Mouse (Mus musculus) small intestine, adult 2 months (tissue): ENCODE results near the gene Ikbkg. TPM values are rescaled to one million over a fixed set of nuclear protein-coding genes. Genes with fewer than 3 reads are reported as not detected.

Experiments
- H3K27ac ChIP-seq: fragments of 200-500 bp; 2 replicates; pipeline ENCODE4 v1.5.1; 2012; ENCODE audit warnings: low read depth, low read length, control low read depth, inconsistent platforms; ENCODE audit not compliant: insufficient read depth
- H3K27me3 ChIP-seq: fragments of 200-500 bp; 2 replicates; pipeline ENCODE4 v1.6.1; 2012; ENCODE audit warnings: mild to moderate bottlenecking, moderate library complexity, low read length, inconsistent platforms; ENCODE audit not compliant: control insufficient read depth, insufficient read depth
- H3K36me3 ChIP-seq: fragments of 200-500 bp; 2 replicates; pipeline ENCODE4 v1.6.1; 2012; ENCODE audit warnings: mild to moderate bottlenecking, low read length, control low read depth, inconsistent platforms; ENCODE audit not compliant: control insufficient read depth, insufficient read depth
- H3K4me1 ChIP-seq: fragments of 200-500 bp; 2 replicates; pipeline ENCODE4 v1.6.1; 2012; ENCODE audit warnings: low read length, inconsistent platforms, mixed read lengths; ENCODE audit not compliant: control insufficient read depth, insufficient read depth, insufficient read length
- H3K4me3 ChIP-seq: fragments of 200-500 bp; 2 replicates; pipeline ENCODE4 v1.5.1; 2012; ENCODE audit warnings: low read depth, mild to moderate bottlenecking, control low read depth, inconsistent platforms, low read length, moderate library complexity
- CTCF ChIP-seq: fragments of 200-500 bp; IDR thresholded peaks from 2 replicates; pipeline ENCODE4 v1.5.1; 2012; ENCODE audit warnings: low read depth, mild to moderate bottlenecking, control low read depth, inconsistent platforms, low read length, moderate library complexity, mixed read lengths; ENCODE audit not compliant: insufficient replicate concordance, insufficient read length; ENCODE audit errors: extremely low read depth
- POLR2A ChIP-seq: fragments of 200-500 bp; IDR thresholded peaks from 2 replicates; pipeline ENCODE4 v1.6.1; 2012; ENCODE audit warnings: low read depth, mild to moderate bottlenecking, control low read depth, inconsistent platforms, low read length, moderate library complexity
- WGBS: fragments of 180-500 bp; shearing (Covaris S2); methylation state at CpG from one replicate; pipeline ENCODE4 v1.1.7; 2018; 5-methylcytosine and 5-hydroxymethylcytosine counted together
- polyA plus RNA-seq: library from polyadenylated mRNA; depleted of rRNA; stranded (reverse); fragments of >200 nt; gene quantifications from 2 replicates; pipeline ENCODE4 v1.2.3, GENCODE M21; 2012; rRNA removed

Gene Ikbkg
- polyA plus RNA-seq, 1 experiment: 8.7 TPM

DNA sequence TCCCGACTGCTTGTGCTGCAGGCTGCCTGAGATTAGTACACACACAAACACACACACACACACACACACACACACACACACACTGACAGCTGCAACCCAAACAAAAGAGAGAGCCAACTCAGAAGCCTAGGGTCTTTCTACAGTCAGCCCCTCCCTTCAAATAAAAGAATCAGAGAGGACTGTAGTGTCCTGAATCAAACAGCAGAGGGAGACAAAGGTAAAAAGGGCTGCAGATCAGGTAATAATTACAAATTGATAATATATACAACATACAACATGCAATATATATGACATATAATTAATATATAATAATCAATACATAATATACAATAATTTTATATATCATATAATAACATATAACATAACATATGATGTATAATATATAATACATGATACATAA is 104.0 kb downstream of the Ikbkg start:
- H3K27me3 ChIP-seq: no peaks in the 10 kb centered on the region
- no peaks in the 10 kb centered on the region for H3K36me3 ChIP-seq
- no peaks in the 10 kb centered on the region for H3K4me1 ChIP-seq
- 60% methylated on average over 1 of the region's 1 CpGs for WGBS
- no peak overlapping the region for H3K4me3 ChIP-seq
- H3K27ac ChIP-seq: no peak overlapping the region
- no peak for TF ChIP-seq CTCF
- no peak for TF ChIP-seq POLR2A

Other genes with a start within 250 kb of the Ikbkg start
- gene Tex28, start 225.5 kb upstream of the Ikbkg start, polyA plus RNA-seq: not detected in 2 replicates
- gene Tktl1, start 216.0 kb upstream of the Ikbkg start, polyA plus RNA-seq: not detected in 2 replicates
- 270 and 280 TPM in 2 replicates for gene Flna, start 143.5 kb upstream of the Ikbkg start, polyA plus RNA-seq
- gene Emd, start 138.6 kb upstream of the Ikbkg start, polyA plus RNA-seq: 25.5 and 37.3 TPM in 2 replicates
- 750 and 1,062 TPM in 2 replicates for gene Rpl10, start 122.5 kb upstream of the Ikbkg start, polyA plus RNA-seq
- gene Taz, start 111.4 kb upstream of the Ikbkg start, polyA plus RNA-seq: 65.7 and 80.7 TPM in 2 replicates
- gene Dnase1l1, start 111.0 kb upstream of the Ikbkg start, polyA plus RNA-seq: 13.0 and 13.9 TPM in 2 replicates
- 119 and 169 TPM in 2 replicates for gene Atp6ap1, start 96.2 kb upstream of the Ikbkg start, polyA plus RNA-seq
- 61.7 and 88.3 TPM in 2 replicates for gene Gdi1, start 88.3 kb upstream of the Ikbkg start, polyA plus RNA-seq
- gene Fam50a, start 80.3 kb upstream of the Ikbkg start, polyA plus RNA-seq: 6.4 and 10.4 TPM in 2 replicates
- 3.1 and 4.4 TPM in 2 replicates for gene Plxna3, start 64.2 kb upstream of the Ikbkg start, polyA plus RNA-seq
- gene Lage3, start 39.7 kb upstream of the Ikbkg start, polyA plus RNA-seq: 16.9 and 17.1 TPM in 2 replicates
- 24.0 and 33.4 TPM in 2 replicates for gene Ubl4a, start 20.1 kb upstream of the Ikbkg start, polyA plus RNA-seq
- gene Slc10a3, start 19.9 kb upstream of the Ikbkg start, polyA plus RNA-seq: 9.1 and 20.9 TPM in 2 replicates
- gene Fam3a, start within 50 bp of the Ikbkg start, polyA plus RNA-seq: 15.4 and 27.3 TPM in 2 replicates
- gene G6pdx, start 35.9 kb downstream of the Ikbkg start, polyA plus RNA-seq: 20.3 and 31.0 TPM in 2 replicates
- gene Gm6880, start 88.1 kb downstream of the Ikbkg start, polyA plus RNA-seq: not detected in 2 replicates
- not detected in 2 replicates for gene Olfr1326-ps1, start 181.6 kb downstream of the Ikbkg start, polyA plus RNA-seq
- gene Olfr1325, start 199.4 kb downstream of the Ikbkg start, polyA plus RNA-seq: not detected in 2 replicates